ENCODE assay signal across 8 mouse cellular contexts in the genomic region with DNA sequence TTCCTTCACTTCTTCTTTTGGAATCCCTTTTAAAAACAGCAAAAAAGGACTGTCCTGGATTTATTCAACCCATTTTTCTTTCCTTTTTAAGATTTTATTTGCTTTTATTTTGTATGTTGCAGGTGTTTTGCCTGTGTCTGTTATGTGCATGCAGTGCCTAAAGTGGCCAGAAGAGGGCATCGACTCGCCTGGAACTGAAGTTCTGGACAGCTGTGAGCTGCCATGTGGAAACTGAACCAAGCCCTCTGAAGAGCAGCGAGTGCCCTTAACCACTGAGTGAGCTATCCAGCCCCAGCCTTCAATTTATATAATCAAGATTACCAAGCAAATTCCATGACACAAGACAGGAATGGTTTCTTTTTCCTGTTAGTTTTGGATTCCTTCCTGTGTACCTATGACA. TPM values are rescaled to one million over a fixed set of nuclear protein-coding genes. Genes with fewer than 3 reads are reported as not detected.
DNase-seq lines count a peak whose midpoint lies in the region; ATAC-seq and TF ChIP-seq lines count a peak whose summit lies in the region.

No protein-coding gene starts in this region.

- intact Hi-C loops in left cerebral cortex, postnatal 4 days (cut with DNase I): no loop called here

- H3K27ac ChIP-seq in hindbrain, embryonic 14.5 days: no peak overlapping the region
- H3K27ac ChIP-seq in hindbrain, embryonic 13.5 days: no peak overlapping the region
- H3K27ac ChIP-seq in neural tube, embryonic 11.5 days (ENCODE audit: low read depth, low read length): no peak overlapping the region
- H3K27ac ChIP-seq in thymus, adult 2 months (ENCODE audit: control insufficient read depth, insufficient read depth, low read length): no peak overlapping the region

- peak; percentile 65; the same call in 1 of the 2 replicates for TF ChIP-seq CTCF in thymus, adult 2 months (IDR thresholded peaks at IDR 0.05; ENCODE audit: borderline replicate concordance, control insufficient read depth, extremely low read depth, insufficient read depth, low read length, poor library complexity)

- peak; percentile 53 for DNase-seq in hindbrain, embryonic 14.5 days (ENCODE audit: low spot score)
- peak; percentile 45 for DNase-seq in MEL-GATA-1-ER (ENCODE audit: extremely low read depth, low read depth)
- peak; percentile 84 to 87 for DNase-seq in cerebellum, postnatal 10 days
- DNase-seq in heart, adult 8-10 months (ENCODE audit: low spot score): peak; percentile 65
- peak; percentile 77 for DNase-seq in left cerebral cortex, postnatal 4 days
- DNase-seq in neural tube, embryonic 11.5 days (ENCODE audit: low spot score): peak; percentile 63
- DNase-seq in thymus, adult 2 months: peak; percentile 73

- no peaks in the 10 kb centered on the region for H3K27me3 ChIP-seq in hindbrain, embryonic 14.5 days (ENCODE audit: control insufficient read depth, insufficient read depth, low read length)
- no peaks in the 10 kb centered on the region for H3K27me3 ChIP-seq in hindbrain, embryonic 13.5 days
- no peaks in the 10 kb centered on the region for H3K27me3 ChIP-seq in neural tube, embryonic 11.5 days (ENCODE audit: control insufficient read depth, insufficient read depth, low read length)
- H3K27me3 ChIP-seq in thymus, adult 2 months (ENCODE audit: control insufficient read depth, insufficient read depth, low read length): no peaks in the 10 kb centered on the region

- no peak overlapping the region for H3K9ac ChIP-seq in hindbrain, embryonic 14.5 days
- H3K9ac ChIP-seq in hindbrain, embryonic 13.5 days: no peak overlapping the region
- no peak overlapping the region for H3K9ac ChIP-seq in neural tube, embryonic 11.5 days (ENCODE audit: low read length)

- 8% methylated on average over 3 of the region's 3 CpGs for WGBS in hindbrain, embryonic 14.5 days
- 14% methylated on average over 3 of the region's 3 CpGs for WGBS in hindbrain, embryonic 13.5 days
- 16% methylated on average over 3 of the region's 3 CpGs for WGBS in neural tube, embryonic 11.5 days
- WGBS in thymus, adult 2 months: 3% methylated on average over 3 of the region's 3 CpGs

- H3K4me2 ChIP-seq in hindbrain, embryonic 14.5 days (replicated peaks): no peak overlapping the region
- no peak overlapping the region for H3K4me2 ChIP-seq in hindbrain, embryonic 13.5 days
- no peak overlapping the region for H3K4me2 ChIP-seq in neural tube, embryonic 11.5 days (ENCODE audit: low read depth)

- H3K36me3 ChIP-seq in hindbrain, embryonic 14.5 days (replicated peaks; ENCODE audit: control insufficient read depth, insufficient read depth): peaks cover 67% of the 10 kb centered on the region
- H3K36me3 ChIP-seq in hindbrain, embryonic 13.5 days: peaks cover 49% of the 10 kb centered on the region
- H3K36me3 ChIP-seq in neural tube, embryonic 11.5 days (ENCODE audit: control insufficient read depth, insufficient read depth, low read length): no peaks in the 10 kb centered on the region
- H3K36me3 ChIP-seq in thymus, adult 2 months (ENCODE audit: control insufficient read depth, insufficient read depth, low read length): peaks cover 14% of the 10 kb centered on the region; the same call in 1 of the 2 replicates

- no peaks in the 10 kb centered on the region for H3K9me3 ChIP-seq in hindbrain, embryonic 14.5 days (ENCODE audit: control insufficient read depth, low read length)
- no peaks in the 10 kb centered on the region for H3K9me3 ChIP-seq in hindbrain, embryonic 13.5 days
- H3K9me3 ChIP-seq in neural tube, embryonic 11.5 days (ENCODE audit: control insufficient read depth, low read length): no peaks in the 10 kb centered on the region

- ATAC-seq in hindbrain, embryonic 14.5 days (ENCODE audit: low FRiP score): no peak
- no peak for ATAC-seq in hindbrain, embryonic 13.5 days (ENCODE audit: low FRiP score)
- ATAC-seq in neural tube, embryonic 11.5 days (ENCODE audit: insufficient read depth, low FRiP score, low TSS enrichment): no peak

- H3K4me3 ChIP-seq in hindbrain, embryonic 14.5 days (replicated peaks; ENCODE audit: low read length): no peak overlapping the region
- H3K4me3 ChIP-seq in hindbrain, embryonic 13.5 days: no peak overlapping the region
- no peak overlapping the region for H3K4me3 ChIP-seq in neural tube, embryonic 11.5 days (ENCODE audit: low read depth, low read length)
- H3K4me3 ChIP-seq in thymus, adult 2 months (ENCODE audit: control insufficient read depth, insufficient read depth, low read length): no peak overlapping the region

- no peaks in the 10 kb centered on the region for H3K4me1 ChIP-seq in hindbrain, embryonic 14.5 days (replicated peaks; ENCODE audit: control insufficient read depth, insufficient read depth, low read length)
- no peaks in the 10 kb centered on the region for H3K4me1 ChIP-seq in hindbrain, embryonic 13.5 days (replicated peaks)
- H3K4me1 ChIP-seq in neural tube, embryonic 11.5 days (ENCODE audit: control insufficient read depth, insufficient read depth, low read length): no peaks in the 10 kb centered on the region
- no peaks in the 10 kb centered on the region for H3K4me1 ChIP-seq in thymus, adult 2 months (replicated peaks; ENCODE audit: control insufficient read depth, insufficient read depth, low read length)

- no peak for TF ChIP-seq POLR2A in thymus, adult 2 months (IDR thresholded peaks at IDR 0.05; ENCODE audit: control insufficient read depth, extremely low read depth, insufficient read depth, low read length, poor library complexity)

RNA-seq across cellular contexts. Expression of gene Acat1, which starts 15.4 kb away (rescaled TPM):
- 168 and 208 TPM in 2 replicates for polyA plus RNA-seq in hindbrain, embryonic 14.5 days (2014; fragmentation: Nextera tagmentation; extraction: Ambion mirVana)
- 131 and 132 TPM in 2 replicates for polyA plus RNA-seq in hindbrain, embryonic 13.5 days (2015; fragmentation: Nextera tagmentation; extraction: Ambion mirVana)
- 100 to 1,000 TPM; 313 to 403 (median 351) TPM for total RNA-seq in heart, adult 8-10 months (2022)
- 100 to 1,000 TPM; 137 to 153 TPM for total RNA-seq in left cerebral cortex, postnatal 4 days (2021)
- polyA plus RNA-seq in neural tube, embryonic 11.5 days (2014; fragmentation: Nextera tagmentation; extraction: Ambion mirVana): 60.0 and 68.1 TPM in 2 replicates
- 24.1 and 28.8 TPM in 2 replicates for polyA plus RNA-seq in thymus, adult 2 months (2012; rRNA removed)

RNA-seq across cellular contexts. Expression of gene Npat, which starts 57.9 kb away (rescaled TPM):
- polyA plus RNA-seq in hindbrain, embryonic 14.5 days (2014; fragmentation: Nextera tagmentation; extraction: Ambion mirVana): 13.8 and 15.3 TPM in 2 replicates
- polyA plus RNA-seq in hindbrain, embryonic 13.5 days (2015; fragmentation: Nextera tagmentation; extraction: Ambion mirVana): 11.7 and 13.0 TPM in 2 replicates
- 1 to 10 TPM; 5.3 to 7.7 (median 6.9) TPM for total RNA-seq in heart, adult 8-10 months (2022)
- 10 to 100 TPM; 15.4 to 16.4 TPM for total RNA-seq in left cerebral cortex, postnatal 4 days (2021)
- polyA plus RNA-seq in neural tube, embryonic 11.5 days (2014; fragmentation: Nextera tagmentation; extraction: Ambion mirVana): 22.6 and 22.8 TPM in 2 replicates
- polyA plus RNA-seq in thymus, adult 2 months (2012; rRNA removed): 6.2 and 6.8 TPM in 2 replicates

RNA-seq across cellular contexts. Expression of gene Atm, which starts 58.2 kb away (rescaled TPM):
- 10.2 and 12.9 TPM in 2 replicates for polyA plus RNA-seq in hindbrain, embryonic 14.5 days (2014; fragmentation: Nextera tagmentation; extraction: Ambion mirVana)
- 11.3 and 14.2 TPM in 2 replicates for polyA plus RNA-seq in hindbrain, embryonic 13.5 days (2015; fragmentation: Nextera tagmentation; extraction: Ambion mirVana)
- 10 to 100 TPM in 3 of 4 experiments, 1 to 10 TPM in 1; 9.6 to 12.9 (median 10.8) TPM for total RNA-seq in heart, adult 8-10 months (2022)
- 10 to 100 TPM; 23.8 to 24.7 TPM for total RNA-seq in left cerebral cortex, postnatal 4 days (2021)
- 14.0 and 18.6 TPM in 2 replicates for polyA plus RNA-seq in neural tube, embryonic 11.5 days (2014; fragmentation: Nextera tagmentation; extraction: Ambion mirVana)
- polyA plus RNA-seq in thymus, adult 2 months (2012; rRNA removed): 3.9 and 4.5 TPM in 2 replicates
